Mouse (Mus musculus) E14TG2a.4 (cell line): ENCODE measurements at regions not wholly inside any gene's neighbourhood (a gene's known extent, or its start where the extent isn't known, plus 50 kb on each side); places are given as distances from the start of the nearest gene placed in this dataset.

Source experiments
- H3K27me3 ChIP-seq: 2 replicates; pipeline ENCODE4 v1.6.1; 2014; ENCODE audit warnings: low read length, control low read depth; ENCODE audit not compliant: insufficient read depth
- H3K36me3 ChIP-seq: 2 replicates; pipeline ENCODE4 v1.6.1; 2014; ENCODE audit warnings: low read length, control low read depth; ENCODE audit not compliant: insufficient read depth
- H3K4me1 ChIP-seq: replicated peaks from 2 replicates; pipeline ENCODE4 v1.6.1; 2014; ENCODE audit warnings: low read depth, low read length, control low read depth
- H3K4me3 ChIP-seq: replicated peaks from 2 replicates; pipeline ENCODE4 v1.5.1; 2014; ENCODE audit warnings: mild to moderate bottlenecking, low read length
- H3K9me3 ChIP-seq: 2 replicates; pipeline ENCODE4 v1.6.1; 2014; ENCODE audit warnings: low read length, control low read depth
- CTCF ChIP-seq: conservative IDR thresholded peaks from 2 replicates; pipeline ENCODE4 v1.5.1; 2014; ENCODE audit warnings: low read length
- NANOG ChIP-seq: IDR thresholded peaks from 2 replicates; pipeline ENCODE4 v1.6.1; 2014; ENCODE audit warnings: borderline replicate concordance, low read length, mixed read lengths
- POU5F1 ChIP-seq: IDR thresholded peaks from 2 replicates; pipeline ENCODE4 v1.6.1; 2014; ENCODE audit warnings: low read length, borderline replicate concordance

DNA sequence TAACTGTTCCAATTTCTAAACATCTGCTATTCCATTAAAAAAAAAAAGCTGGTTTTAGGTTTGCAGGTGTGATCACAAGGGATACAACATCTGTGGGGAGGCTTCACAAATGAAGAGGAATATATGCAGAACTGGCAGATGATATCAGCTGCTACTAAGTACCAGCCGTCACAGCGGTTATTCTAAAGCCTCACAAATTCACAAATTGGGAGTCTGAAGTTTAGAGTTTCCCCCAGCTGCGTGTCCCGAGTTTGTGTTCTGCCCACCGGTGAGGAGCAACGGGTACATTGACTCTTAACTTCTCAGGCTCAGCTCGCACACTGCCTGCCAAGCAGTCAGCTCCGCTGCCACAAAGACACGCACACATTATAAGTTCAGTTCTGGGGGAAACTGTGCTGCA is 586.6 kb upstream of the Mpdz start:
- TF ChIP-seq NANOG = no peak
- no peak for TF ChIP-seq POU5F1
- TF ChIP-seq CTCF = no peak
- no peaks in the 10 kb centered on the region for H3K4me1 ChIP-seq
- H3K4me3 ChIP-seq = no peak overlapping the region
- H3K36me3 ChIP-seq = no peaks in the 10 kb centered on the region
- no peaks in the 10 kb centered on the region for H3K9me3 ChIP-seq
- no peaks in the 10 kb centered on the region for H3K27me3 ChIP-seq

DNA sequence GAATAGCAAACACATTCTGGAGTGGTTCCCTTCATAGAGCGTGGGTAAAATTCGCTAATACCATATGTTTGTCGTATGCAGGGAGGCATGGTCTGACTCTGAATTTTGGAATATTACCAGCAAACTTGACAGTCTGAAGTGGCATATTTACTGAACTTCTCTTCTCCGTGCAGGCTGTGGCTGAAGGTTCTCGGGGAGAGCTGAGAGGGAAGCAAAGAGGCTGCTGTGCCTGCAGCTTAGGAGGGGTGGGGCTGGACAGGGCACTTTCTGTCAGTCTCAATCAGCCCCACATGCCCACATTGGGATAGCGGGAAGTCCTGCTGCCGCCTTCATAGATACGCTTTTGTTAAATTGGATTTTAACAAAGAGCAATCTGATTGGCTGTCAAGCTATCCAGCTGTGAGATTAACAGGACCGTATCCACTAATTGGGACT is 584.8 kb upstream of the Mpdz start:
- no peak overlapping the region for H3K4me3 ChIP-seq
- H3K4me1 ChIP-seq = no peaks in the 10 kb centered on the region
- TF ChIP-seq POU5F1 (no peak), NANOG (no peak), CTCF (no peak)
- no peaks in the 10 kb centered on the region for H3K36me3 ChIP-seq
- H3K27me3 ChIP-seq = no peaks in the 10 kb centered on the region
- no peaks in the 10 kb centered on the region for H3K9me3 ChIP-seq

DNA sequence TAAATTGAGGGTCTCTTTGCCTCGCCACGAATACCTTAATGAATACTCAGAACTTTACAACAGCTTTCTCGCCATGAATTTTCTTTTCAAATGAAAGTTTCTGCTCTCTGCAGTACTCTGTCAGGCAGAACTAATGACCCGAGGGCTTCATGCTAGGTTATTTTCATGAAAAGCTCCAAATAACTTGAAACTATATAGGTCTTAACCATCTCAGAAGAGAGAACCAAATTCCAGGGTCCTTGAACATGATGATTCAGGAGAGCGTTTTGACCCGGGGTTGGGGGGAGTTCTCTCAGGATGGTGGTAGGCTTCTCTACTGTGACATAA is 558.8 kb upstream of the Mpdz start:
- H3K9me3 ChIP-seq = peaks cover 8% of the 10 kb centered on the region
- H3K27me3 ChIP-seq = no peaks in the 10 kb centered on the region
- no peak for TF ChIP-seq CTCF
- no peak for TF ChIP-seq NANOG
- TF ChIP-seq POU5F1 = no peak
- H3K36me3 ChIP-seq = no peaks in the 10 kb centered on the region
- no peak overlapping the region for H3K4me3 ChIP-seq
- no peaks in the 10 kb centered on the region for H3K4me1 ChIP-seq

DNA sequence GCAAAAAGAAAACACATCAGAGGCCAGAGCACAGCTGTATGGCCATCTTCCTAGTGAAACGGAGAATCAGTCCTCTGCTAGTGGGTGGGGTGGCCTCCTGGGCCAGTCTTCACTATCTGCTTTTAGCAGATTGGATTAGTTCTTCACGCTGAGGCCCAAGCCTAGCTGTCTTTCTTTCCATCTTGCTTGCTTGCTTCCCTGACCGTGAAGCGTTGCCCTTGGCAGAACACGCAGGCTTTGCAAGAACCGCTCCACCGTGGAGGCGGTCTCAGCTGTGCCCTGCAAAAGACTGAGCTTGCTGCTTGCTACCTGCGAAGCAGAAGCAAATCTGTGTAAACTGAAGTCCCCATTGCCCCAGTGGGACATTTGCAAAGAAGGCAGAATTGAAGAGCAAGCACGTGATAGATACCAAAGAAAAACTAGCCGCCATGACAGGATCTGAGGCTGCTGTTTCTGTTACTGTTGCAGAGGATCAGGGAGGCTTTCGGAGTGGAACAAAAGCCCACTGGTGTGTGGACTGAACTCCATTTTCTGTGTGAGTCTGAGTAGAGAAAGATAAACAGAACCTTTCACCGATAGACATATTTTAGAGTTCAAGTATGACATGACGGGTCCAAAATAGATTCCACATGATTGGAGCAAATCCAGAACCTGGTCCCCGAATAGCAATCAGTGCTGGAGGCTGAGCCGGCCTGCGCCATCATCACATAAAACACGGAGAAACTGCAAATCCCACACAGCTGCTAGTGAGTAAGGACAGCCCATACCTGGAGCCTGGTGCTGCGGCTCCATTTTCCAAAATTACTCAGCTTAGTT is 558.2 kb upstream of the Mpdz start:
- no peaks in the 10 kb centered on the region for H3K36me3 ChIP-seq
- no peaks in the 10 kb centered on the region for H3K27me3 ChIP-seq
- H3K9me3 ChIP-seq = peaks cover 8% of the 10 kb centered on the region
- no peak for TF ChIP-seq POU5F1
- TF ChIP-seq CTCF = no peak
- no peak for TF ChIP-seq NANOG
- H3K4me1 ChIP-seq = no peaks in the 10 kb centered on the region
- no peak overlapping the region for H3K4me3 ChIP-seq

DNA sequence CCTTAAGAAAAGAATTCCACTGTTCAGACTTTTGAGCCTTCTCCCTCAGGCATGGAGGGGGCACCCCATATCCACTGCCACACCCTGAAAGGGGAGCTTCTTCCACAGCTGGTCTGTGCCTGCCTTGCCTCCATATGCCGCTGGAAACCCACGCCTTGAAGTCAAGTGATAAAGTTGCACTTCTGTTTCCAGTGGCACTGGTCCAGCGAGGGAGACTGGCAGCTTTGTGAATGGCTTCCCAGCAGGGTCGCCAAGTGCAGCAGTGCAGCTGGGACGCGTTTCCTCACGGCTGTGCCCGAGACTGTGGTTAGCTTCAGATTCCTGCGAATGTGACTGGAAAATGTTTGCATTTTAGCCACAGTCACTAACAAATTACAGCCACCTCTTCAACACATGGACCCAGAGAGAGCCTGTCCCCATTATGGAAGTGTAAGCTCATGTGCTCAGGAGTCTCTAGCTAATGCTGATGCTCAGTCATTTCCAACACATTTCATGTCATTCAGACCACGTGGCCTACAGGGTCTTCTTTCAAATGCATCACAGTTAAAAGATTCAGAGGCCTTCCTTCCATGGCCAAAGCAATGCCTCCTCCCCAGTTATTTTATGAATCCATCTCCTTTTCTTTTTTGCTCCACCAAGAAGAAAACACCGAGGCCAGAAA is 557.2 kb upstream of the Mpdz start:
- Histone ChIP-seq H3K27me3 (no peaks in the 10 kb centered on the region), H3K4me1 (no peaks in the 10 kb centered on the region), H3K36me3 (no peaks in the 10 kb centered on the region), H3K4me3 (no peak overlapping the region), H3K9me3 (peaks cover 8% of the 10 kb centered on the region)
- TF ChIP-seq NANOG = no peak
- TF ChIP-seq POU5F1 = no peak
- TF ChIP-seq CTCF = no peak

DNA sequence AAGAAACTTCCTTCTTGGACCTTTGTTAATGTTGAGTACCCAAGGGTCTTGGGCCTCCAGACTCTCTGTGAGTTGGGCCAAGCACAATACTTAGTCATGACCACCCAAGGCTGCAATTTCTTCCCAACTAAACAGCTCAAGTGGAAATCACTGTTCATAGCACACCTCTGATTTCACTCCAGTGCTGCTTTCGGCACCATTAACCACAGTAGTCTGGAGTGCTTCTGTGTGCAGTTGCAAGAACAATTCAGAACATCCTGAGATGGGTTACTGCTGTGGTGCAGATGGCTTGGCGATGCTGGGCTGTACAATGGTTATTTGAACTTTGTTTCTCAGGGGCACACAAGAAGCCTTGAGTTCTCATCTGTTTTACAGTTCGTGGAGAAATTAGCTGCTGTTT is 556.5 kb upstream of the Mpdz start:
- Histone ChIP-seq H3K27me3 (no peaks in the 10 kb centered on the region), H3K9me3 (peaks cover 8% of the 10 kb centered on the region), H3K4me1 (no peaks in the 10 kb centered on the region), H3K4me3 (no peak overlapping the region), H3K36me3 (no peaks in the 10 kb centered on the region)
- TF ChIP-seq POU5F1 = no peak
- TF ChIP-seq CTCF = no peak
- TF ChIP-seq NANOG = no peak

DNA sequence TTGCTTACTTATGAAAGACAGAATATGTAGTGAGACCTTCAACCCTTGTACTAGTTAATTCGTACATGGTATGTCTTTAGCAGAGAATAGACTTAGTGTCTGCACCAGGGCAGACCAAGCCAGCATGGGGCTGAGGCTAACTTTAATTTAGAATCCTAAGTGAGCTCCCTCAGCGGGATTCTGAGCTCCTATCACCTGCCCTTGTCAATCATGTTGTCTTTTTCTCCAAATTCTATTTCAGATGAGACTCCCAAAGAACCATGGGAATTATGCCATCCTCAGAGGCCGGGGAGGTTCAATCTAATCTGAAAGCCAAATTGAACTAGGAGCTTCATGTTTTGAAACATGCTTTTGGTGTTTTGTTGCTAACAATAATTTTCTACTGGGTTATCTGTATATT is 553.8 kb upstream of the Mpdz start:
- H3K4me3 ChIP-seq = no peak overlapping the region
- no peaks in the 10 kb centered on the region for H3K36me3 ChIP-seq
- H3K4me1 ChIP-seq = no peaks in the 10 kb centered on the region

DNA sequence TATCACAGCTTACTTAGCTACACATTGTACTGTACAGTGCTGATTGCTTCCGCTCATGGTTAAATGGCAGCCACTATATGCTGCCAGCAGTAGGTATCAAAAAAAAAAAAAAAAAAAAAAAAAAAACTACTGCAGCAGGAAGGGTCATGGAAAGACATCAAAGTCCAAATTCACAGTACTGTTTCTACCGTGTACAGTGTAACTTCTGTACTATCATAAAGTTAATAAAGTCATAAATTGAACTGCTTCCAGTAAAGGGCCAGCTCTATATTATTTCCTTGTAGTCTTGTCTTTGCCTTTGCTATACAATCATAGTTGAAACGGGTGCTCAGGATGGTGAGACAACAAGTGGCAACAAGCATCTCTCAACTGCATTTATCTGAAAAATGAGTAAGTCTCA is 552.6 kb upstream of the Mpdz start:
- H3K4me3 ChIP-seq = no peak overlapping the region
- H3K27me3 ChIP-seq = no peaks in the 10 kb centered on the region
- H3K9me3 ChIP-seq = peaks cover 8% of the 10 kb centered on the region
- no peak for TF ChIP-seq POU5F1
- no peaks in the 10 kb centered on the region for H3K4me1 ChIP-seq
- H3K36me3 ChIP-seq = no peaks in the 10 kb centered on the region

More for the DNA sequence above, 553.8 kb upstream of the Mpdz start:
- TF ChIP-seq CTCF (no peak), POU5F1 (no peak), NANOG (no peak)
- H3K27me3 ChIP-seq = no peaks in the 10 kb centered on the region
- H3K9me3 ChIP-seq = peaks cover 8% of the 10 kb centered on the region
